Mouse (Mus musculus) cortical plate, adult 2 months (tissue): ENCODE measurements at regions not wholly inside any gene's neighbourhood (a gene's known extent, or its start where the extent isn't known, plus 50 kb on each side); places are given as distances from the start of the nearest gene placed in this dataset.

Source experiments
- H3K27ac ChIP-seq: fragments of 200-500 bp; 2 replicates; pipeline ENCODE4 v1.5.1; 2012; ENCODE audit warnings: low read length, control low read depth, inconsistent platforms; ENCODE audit not compliant: insufficient read depth
- H3K4me1 ChIP-seq: fragments of 200-500 bp; 2 replicates; pipeline ENCODE4 v1.6.1; 2011; ENCODE audit warnings: low read length; ENCODE audit not compliant: control insufficient read depth, insufficient read depth
- H3K4me3 ChIP-seq: fragments of 200-500 bp; 2 replicates; pipeline ENCODE4 v1.5.1; 2011; ENCODE audit warnings: mild to moderate bottlenecking, low read length, control low read depth; ENCODE audit not compliant: insufficient read depth
- CTCF ChIP-seq: fragments of 200-500 bp; IDR thresholded peaks from 2 replicates; pipeline ENCODE4 v1.5.1; 2011; ENCODE audit warnings: mild to moderate bottlenecking, control low read depth, low read length; ENCODE audit not compliant: insufficient read depth; ENCODE audit errors: extremely low read depth
- POLR2A ChIP-seq: fragments of 200-500 bp; IDR thresholded peaks from 2 replicates; pipeline ENCODE4 v1.6.1; 2011; ENCODE audit warnings: mild to moderate bottlenecking, low read length, control low read depth; ENCODE audit not compliant: insufficient read depth; ENCODE audit errors: extremely low read depth

- H3K27ac ChIP-seq: no peak overlapping the region
- H3K4me3 ChIP-seq: no peak overlapping the region
Measured at GRCm38 (mm10) chr12:106658317-106658716, 648.3 kb downstream of the Vrk1 start.

GRCm38 (mm10) chr12:106673232-106673766 is 663.3 kb downstream of the Vrk1 start:
- H3K27ac ChIP-seq: no peak overlapping the region
- no peaks in the 10 kb centered on the region for H3K4me1 ChIP-seq
- TF ChIP-seq POLR2A (no peak), CTCF (no peak)
- H3K4me3 ChIP-seq: no peak overlapping the region

More at GRCm38 (mm10) chr12:106658317-106658716, 648.3 kb downstream of the Vrk1 start:
- TF ChIP-seq CTCF: no peak
- no peak for TF ChIP-seq POLR2A
- no peaks in the 10 kb centered on the region for H3K4me1 ChIP-seq

GRCm38 (mm10) chr12:106674741-106675140 is 664.7 kb downstream of the Vrk1 start:
- Histone ChIP-seq H3K4me3 (no peak overlapping the region), H3K4me1 (no peaks in the 10 kb centered on the region), H3K27ac (no peak overlapping the region)
- TF ChIP-seq CTCF (no peak), POLR2A (no peak)

GRCm38 (mm10) chr12:106676136-106676535 is 666.1 kb downstream of the Vrk1 start:
- TF ChIP-seq POLR2A (no peak), CTCF (no peak)
- Histone ChIP-seq H3K27ac (no peak overlapping the region), H3K4me3 (no peak overlapping the region), H3K4me1 (no peaks in the 10 kb centered on the region)

GRCm38 (mm10) chr12:106676566-106676965 is 666.5 kb downstream of the Vrk1 start:
- TF ChIP-seq CTCF (no peak), POLR2A (no peak)
- H3K27ac ChIP-seq: no peak overlapping the region

GRCm38 (mm10) chr12:106685986-106686385 is 676.0 kb downstream of the Vrk1 start:
- TF ChIP-seq CTCF (no peak), POLR2A (no peak)

More at GRCm38 (mm10) chr12:106676566-106676965, 666.5 kb downstream of the Vrk1 start:
- H3K4me1 ChIP-seq: no peaks in the 10 kb centered on the region
- no peak overlapping the region for H3K4me3 ChIP-seq

GRCm38 (mm10) chr12:106687751-106688150 is 677.7 kb downstream of the Vrk1 start:
- H3K4me1 ChIP-seq: no peaks in the 10 kb centered on the region
- H3K27ac ChIP-seq: 0 out of 2 replicates have a peak overlapping the region, but pooled peaks have one; percentile 39
- no peak overlapping the region for H3K4me3 ChIP-seq
- no peak for TF ChIP-seq POLR2A
- no peak for TF ChIP-seq CTCF

More at GRCm38 (mm10) chr12:106685986-106686385, 676.0 kb downstream of the Vrk1 start:
- H3K4me3 ChIP-seq: no peak overlapping the region
- H3K27ac ChIP-seq: no peak overlapping the region
- no peaks in the 10 kb centered on the region for H3K4me1 ChIP-seq

- TF ChIP-seq CTCF (no peak), POLR2A (no peak)
- H3K4me3 ChIP-seq: no peak overlapping the region
- peak overlapping the region; percentile 39; the same call in 1 of the 2 replicates for H3K27ac ChIP-seq
- no peaks in the 10 kb centered on the region for H3K4me1 ChIP-seq
Measured at GRCm38 (mm10) chr12:106688156-106688740, 678.2 kb downstream of the Vrk1 start.

- H3K4me1 ChIP-seq: no peaks in the 10 kb centered on the region
- TF ChIP-seq CTCF: no peak
- TF ChIP-seq POLR2A: no peak
Measured at GRCm38 (mm10) chr12:106702958-106703357, 692.9 kb downstream of the Vrk1 start.

GRCm38 (mm10) chr12:106721271-106722009 is 711.4 kb downstream of the Vrk1 start:
- Histone ChIP-seq H3K4me3 (no peak overlapping the region), H3K27ac (no peak overlapping the region), H3K4me1 (no peaks in the 10 kb centered on the region)
- TF ChIP-seq CTCF (no peak), POLR2A (no peak)

More at GRCm38 (mm10) chr12:106702958-106703357, 692.9 kb downstream of the Vrk1 start:
- Histone ChIP-seq H3K27ac (no peak overlapping the region), H3K4me3 (no peak overlapping the region)
